Mouse (Mus musculus) MEL (cell line): ENCODE data around the gene Med13. TPM values are rescaled to one million over a fixed set of nuclear protein-coding genes. Genes with fewer than 3 reads are reported as not detected.

Source experiments
- DNase-seq: peaks from one replicate; pipeline ENCODE4 v3.0.0; 2011; ENCODE audit warnings: low read depth, low spot score
- H3K27ac ChIP-seq: 2 replicates; pipeline ENCODE4 v1.5.1; 2012; ENCODE audit warnings: low read depth, mild to moderate bottlenecking, control low read depth, low read length, moderate library complexity; ENCODE audit not compliant: control insufficient read depth
- H3K27me3 ChIP-seq, 2 experiments: fragments of 150-350 bp in 1 of 2; sonication (generic) in 1 of 2; 2 replicates each; pipeline ENCODE4 v1.6.1; 2012; ENCODE audit warnings: low read length in 2 of 2, mild to moderate bottlenecking in 2 of 2, improper control_type of control experiment in 1 of 2, moderate library complexity in 1 of 2; ENCODE audit not compliant: insufficient read depth in 2 of 2, control insufficient read depth in 1 of 2
- H3K36me3 ChIP-seq, 2 experiments: 2 replicates each; pipeline ENCODE4 v1.6.1; 2012 to 2014; ENCODE audit warnings: low read length in 2 of 2, improper control_type of control experiment in 1 of 2, inconsistent platforms in 1 of 2, mild to moderate bottlenecking in 1 of 2; ENCODE audit not compliant: insufficient read depth in 2 of 2, control insufficient read depth in 1 of 2
- H3K4me1 ChIP-seq, 2 experiments: fragments of 150-350 bp in 1 of 2; sonication (generic) in 1 of 2; 2 replicates each; pipeline ENCODE4 v1.6.1; 2012; ENCODE audit warnings: low read length in 2 of 2, improper control_type of control experiment in 1 of 2, mild to moderate bottlenecking in 1 of 2; ENCODE audit not compliant: insufficient read depth in 2 of 2, control insufficient read depth in 1 of 2
- H3K4me3 ChIP-seq, 2 experiments: fragments of 150-350 bp in 1 of 2; sonication (generic) in 1 of 2; 2 replicates each; pipeline ENCODE4 v1.5.1; 2012; ENCODE audit warnings: low read depth in 2 of 2, low read length in 2 of 2, mild to moderate bottlenecking in 2 of 2, moderate library complexity in 2 of 2, control low read depth in 1 of 2, improper control_type of control experiment in 1 of 2; ENCODE audit not compliant: control insufficient read depth in 1 of 2, insufficient read depth in 1 of 2
- H3K79me2 ChIP-seq: 2 replicates; pipeline ENCODE4 v1.6.1; 2012; ENCODE audit warnings: mild to moderate bottlenecking, low read length, moderate library complexity; ENCODE audit not compliant: control insufficient read depth, poor library complexity, insufficient read depth
- H3K9ac ChIP-seq: 2 replicates; pipeline ENCODE4 v1.6.1; 2012; ENCODE audit warnings: low read depth, mild to moderate bottlenecking, control low read depth, low read length, moderate library complexity; ENCODE audit not compliant: control insufficient read depth, poor library complexity, severe bottlenecking
- H3K9me3 ChIP-seq: fragments of 150-350 bp; sonication (generic); replicated peaks from 2 replicates; pipeline ENCODE4 v1.6.1; 2012; ENCODE audit warnings: mild to moderate bottlenecking, low read length, improper control_type of control experiment, moderate library complexity; ENCODE audit not compliant: insufficient read depth
- CHD1 ChIP-seq: IDR thresholded peaks from 2 replicates; pipeline ENCODE4 v1.6.1; 2012; ENCODE audit warnings: low read depth, mild to moderate bottlenecking, inconsistent platforms, low read length, improper control_type of control experiment
- CHD2 ChIP-seq: IDR thresholded peaks from 2 replicates; pipeline ENCODE4 v1.6.1; 2011; ENCODE audit warnings: low read length, improper control_type of control experiment
- CTCF ChIP-seq, 3 experiments: IDR thresholded peaks in 2 of 3; conservative IDR thresholded peaks in 1 of 3; 2 replicates each; pipeline ENCODE4 v1.5.1; 2011 to 2012; ENCODE audit warnings: low read length in 3 of 3, low read depth in 2 of 3, mild to moderate bottlenecking in 2 of 3, improper control_type of control experiment in 1 of 3, inconsistent platforms in 1 of 3, mixed read lengths in 1 of 3, moderate library complexity in 1 of 3; ENCODE audit not compliant: control insufficient read depth in 1 of 3, insufficient read depth in 1 of 3, poor library complexity in 1 of 3, severe bottlenecking in 1 of 3
- ELF1 ChIP-seq: IDR thresholded peaks from 2 replicates; pipeline ENCODE4 v1.6.1; 2014; ENCODE audit warnings: low read depth, mild to moderate bottlenecking, inconsistent platforms, low read length, improper control_type of control experiment, moderate library complexity
- ETS1 ChIP-seq: IDR thresholded peaks from 2 replicates; pipeline ENCODE4 v1.6.1; 2012; ENCODE audit warnings: low read depth, mild to moderate bottlenecking, inconsistent platforms, low read length, improper control_type of control experiment, moderate library complexity
- GABPA ChIP-seq: IDR thresholded peaks from 2 replicates; pipeline ENCODE4 v1.6.1; 2012; ENCODE audit warnings: low read depth, mild to moderate bottlenecking, inconsistent platforms, low read length, improper control_type of control experiment, moderate library complexity
- GATA1 ChIP-seq: IDR thresholded peaks from 2 replicates; pipeline ENCODE4 v1.6.1; 2011; ENCODE audit warnings: low read depth, low read length, improper control_type of control experiment
- KAT2A ChIP-seq: conservative IDR thresholded peaks from 2 replicates; pipeline ENCODE4 v1.6.1; 2012; ENCODE audit warnings: low read depth, low read length, improper control_type of control experiment, inconsistent platforms
- MAX ChIP-seq: IDR thresholded peaks from 2 replicates; pipeline ENCODE4 v1.6.1; 2011; ENCODE audit warnings: low read length, improper control_type of control experiment
- MAZ ChIP-seq: IDR thresholded peaks from 2 replicates; pipeline ENCODE4 v1.6.1; 2012; ENCODE audit warnings: low read depth, mild to moderate bottlenecking, inconsistent platforms, low read length, improper control_type of control experiment
- MEF2A ChIP-seq: IDR thresholded peaks from 2 replicates; pipeline ENCODE4 v1.6.1; 2014; ENCODE audit warnings: low read depth, mild to moderate bottlenecking, inconsistent platforms, low read length, improper control_type of control experiment; ENCODE audit not compliant: poor library complexity, insufficient replicate concordance, severe bottlenecking; ENCODE audit errors: extremely low read depth
- MYB ChIP-seq: IDR thresholded peaks from 2 replicates; pipeline ENCODE4 v1.6.1; 2011; ENCODE audit warnings: mild to moderate bottlenecking, low read depth, low read length, improper control_type of control experiment
- MYC ChIP-seq: IDR thresholded peaks from 2 replicates; pipeline ENCODE4 v1.6.1; 2011; ENCODE audit warnings: low read depth, mild to moderate bottlenecking, low read length, improper control_type of control experiment, moderate library complexity
- NELFE ChIP-seq: IDR thresholded peaks from 2 replicates; pipeline ENCODE4 v1.6.1; 2011; ENCODE audit warnings: low read depth, low read length, improper control_type of control experiment
- NRF1 ChIP-seq: IDR thresholded peaks from 2 replicates; pipeline ENCODE4 v1.6.1; 2014; ENCODE audit warnings: low read depth, mild to moderate bottlenecking, inconsistent platforms, low read length, improper control_type of control experiment, moderate library complexity; ENCODE audit not compliant: poor library complexity, insufficient read depth, severe bottlenecking
- POLR2A ChIP-seq, 2 experiments: IDR thresholded peaks; 2 replicates each; pipeline ENCODE4 v1.6.1; 2011 to 2012; ENCODE audit warnings: low read length in 2 of 2, mild to moderate bottlenecking in 2 of 2, control low read depth in 1 of 2, improper control_type of control experiment in 1 of 2, low read depth in 1 of 2, moderate library complexity in 1 of 2; ENCODE audit not compliant: control insufficient read depth in 1 of 2, insufficient read depth in 1 of 2, poor library complexity in 1 of 2
- POLR2AphosphoS2 ChIP-seq: IDR thresholded peaks from 2 replicates; pipeline ENCODE4 v1.6.1; 2011; ENCODE audit warnings: low read length, improper control_type of control experiment
- RAD21 ChIP-seq: IDR thresholded peaks from 2 replicates; pipeline ENCODE4 v1.6.1; 2011; ENCODE audit warnings: mild to moderate bottlenecking, low read depth, low read length, improper control_type of control experiment
- SIN3A ChIP-seq: IDR thresholded peaks from 2 replicates; pipeline ENCODE4 v1.6.1; 2012; ENCODE audit warnings: low read length, improper control_type of control experiment, inconsistent platforms
- TCF12 ChIP-seq: IDR thresholded peaks from 2 replicates; pipeline ENCODE4 v1.6.1; 2014; ENCODE audit warnings: low read depth, mild to moderate bottlenecking, inconsistent platforms, low read length, improper control_type of control experiment, moderate library complexity
- UBTF ChIP-seq: IDR thresholded peaks from 2 replicates; pipeline ENCODE4 v1.6.1; 2012; ENCODE audit warnings: low read depth, mild to moderate bottlenecking, inconsistent platforms, low read length, improper control_type of control experiment, moderate library complexity, borderline replicate concordance; ENCODE audit not compliant: insufficient read depth
- USF1 ChIP-seq: IDR thresholded peaks from 2 replicates; pipeline ENCODE4 v1.6.1; 2014; ENCODE audit warnings: low read depth, mild to moderate bottlenecking, inconsistent platforms, low read length, improper control_type of control experiment, moderate library complexity
- USF2 ChIP-seq, 2 experiments: IDR thresholded peaks; 2 replicates each; pipeline ENCODE4 v1.6.1; 2011 to 2012; ENCODE audit warnings: improper control_type of control experiment in 2 of 2, low read length in 2 of 2, borderline replicate concordance in 1 of 2, inconsistent platforms in 1 of 2, low read depth in 1 of 2, mild to moderate bottlenecking in 1 of 2; ENCODE audit not compliant: insufficient read depth in 1 of 2
- ZC3H11A ChIP-seq: IDR thresholded peaks from 2 replicates; pipeline ENCODE4 v1.6.1; 2012; ENCODE audit warnings: low read depth, mild to moderate bottlenecking, inconsistent platforms, low read length, improper control_type of control experiment
- ZKSCAN1 ChIP-seq: IDR thresholded peaks from 2 replicates; pipeline ENCODE4 v1.6.1; 2012; ENCODE audit warnings: low read depth, mild to moderate bottlenecking, inconsistent platforms, low read length, improper control_type of control experiment, moderate library complexity
- ZNF384 ChIP-seq: IDR thresholded peaks from 2 replicates; pipeline ENCODE4 v1.6.1; 2012; ENCODE audit warnings: low read depth, mild to moderate bottlenecking, inconsistent platforms, low read length, improper control_type of control experiment
- polyA plus RNA-seq, 2 experiments: library from polyadenylated mRNA; stranded (reverse) in 1 of 2; unstranded in 1 of 2; fragments of >175 nt in 1 of 2; fragments of >200 nt in 1 of 2; gene quantifications; 2 replicates each; pipeline versions ENCODE4 v1.2.1 to v1.2.4; 2012; ENCODE audit warnings: low replicate concordance in 2 of 2, low read depth in 1 of 2; ENCODE audit not compliant: insufficient read length in 2 of 2, insufficient read depth in 1 of 2, missing spikeins in 1 of 2
- total RNA-seq: library from RNA; depleted of rRNA; stranded (reverse); fragments of 300-350 nt; gene quantifications from 2 replicates; pipeline ENCODE4 v1.2.3, GENCODE M21; 2012

Med13 gene
- total and polyA plus RNA-seq, 3 experiments = 23.3 to 114 (median 26.4) TPM

DNA sequence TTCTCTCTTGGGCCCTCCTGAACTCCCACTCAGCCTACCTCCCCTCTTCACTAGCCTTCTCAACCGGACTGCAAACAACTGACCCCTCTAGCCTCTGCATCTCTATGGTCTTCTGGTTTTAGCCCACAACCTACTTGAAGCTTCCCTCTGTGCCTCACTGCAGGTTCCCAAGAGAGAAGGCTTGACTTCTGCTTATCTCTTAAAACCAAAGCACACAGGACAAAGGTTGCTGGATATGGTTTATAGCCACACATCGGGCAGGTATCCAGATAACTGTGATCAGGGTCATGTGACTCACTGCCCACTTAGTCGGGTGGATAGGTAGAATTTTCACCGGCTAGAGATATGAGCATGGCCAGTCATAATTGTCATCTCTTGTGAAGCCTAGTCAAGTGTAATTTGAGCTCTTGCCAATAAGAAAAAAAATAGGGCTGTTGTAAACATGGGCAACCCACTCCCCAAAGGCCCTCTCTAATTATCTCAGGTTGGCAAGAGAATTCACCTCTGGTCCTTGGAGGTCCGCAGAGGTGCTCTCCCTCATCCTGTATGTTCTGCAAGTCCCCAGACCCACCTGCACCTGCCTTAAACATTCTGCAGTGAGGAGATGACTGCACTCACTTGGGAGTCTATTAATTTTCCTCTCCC, 39.7 kb upstream of the Med13 start (continued):
- TF ChIP-seq MAX (0 out of 2 replicates have a peak, but pooled peaks have one; percentile 5), ELF1 (no peak), POLR2AphosphoS2 (no peak), KAT2A (no peak), NELFE (no peak), ZKSCAN1 (no peak), GABPA (no peak), SIN3A (peak; percentile 46), TCF12 (peak; percentile 59; the same call in 1 of the 2 replicates), MYC (peak; percentile 49; the same call in 1 of the 2 replicates), USF1 (peak; percentile 90), NRF1 (no peak), CHD2 (no peak), GATA1 (peak; percentile 78), USF2 (IDR thresholded peaks at IDR 0.05; ENCODE audit: borderline replicate concordance in 1 of 2, insufficient read depth in 1 of 2, low read depth in 1 of 2, low read length in 2 of 2) (peak; percentile 21 to 42; a peak in 1 of 4 replicates)
- TF ChIP-seq, all 39 proteins: peak for 13

DNA sequence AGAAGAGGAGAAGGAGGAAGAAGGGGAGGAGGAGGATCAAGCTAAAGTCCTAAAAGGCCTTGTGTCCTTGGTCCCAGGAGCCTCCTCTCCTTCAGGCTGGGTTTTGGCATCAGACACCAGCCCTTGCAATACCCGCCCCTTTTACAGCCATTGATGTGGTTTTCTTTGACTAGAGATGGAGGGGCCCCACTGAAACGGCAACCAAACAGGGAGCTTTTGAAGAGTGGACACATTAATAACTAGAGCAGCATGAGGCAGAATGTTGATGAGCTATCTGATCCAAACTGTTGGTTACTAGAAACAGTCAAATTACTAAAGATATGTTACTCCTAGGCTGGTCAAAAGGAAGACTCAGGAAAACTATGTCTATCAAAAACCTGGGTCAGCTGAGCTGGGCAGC, 39.1 kb upstream of the Med13 start:
- H3K27ac ChIP-seq = peak overlapping the region; percentile 26
- H3K36me3 ChIP-seq = peaks cover 0 to 42% of the 10 kb centered on the region in 2 experiments; a peak in 2 of 4 replicates
- no peaks in the 10 kb centered on the region for H3K9me3 ChIP-seq
- TF ChIP-seq NELFE = 0 out of 2 replicates have a peak, but pooled peaks have one; percentile 15
- TF ChIP-seq CHD1 = no peak
- peaks cover 21 to 46% of the 10 kb centered on the region in 2 experiments for H3K4me1 ChIP-seq
- no peaks in the 10 kb centered on the region for H3K79me2 ChIP-seq
- DNase-seq = peak; percentile 55
- peak overlapping the region; percentile 61 for H3K9ac ChIP-seq
- no peaks in the 10 kb centered on the region for H3K27me3 ChIP-seq
- peak overlapping the region; percentile 17 to 35 for H3K4me3 ChIP-seq

DNA sequence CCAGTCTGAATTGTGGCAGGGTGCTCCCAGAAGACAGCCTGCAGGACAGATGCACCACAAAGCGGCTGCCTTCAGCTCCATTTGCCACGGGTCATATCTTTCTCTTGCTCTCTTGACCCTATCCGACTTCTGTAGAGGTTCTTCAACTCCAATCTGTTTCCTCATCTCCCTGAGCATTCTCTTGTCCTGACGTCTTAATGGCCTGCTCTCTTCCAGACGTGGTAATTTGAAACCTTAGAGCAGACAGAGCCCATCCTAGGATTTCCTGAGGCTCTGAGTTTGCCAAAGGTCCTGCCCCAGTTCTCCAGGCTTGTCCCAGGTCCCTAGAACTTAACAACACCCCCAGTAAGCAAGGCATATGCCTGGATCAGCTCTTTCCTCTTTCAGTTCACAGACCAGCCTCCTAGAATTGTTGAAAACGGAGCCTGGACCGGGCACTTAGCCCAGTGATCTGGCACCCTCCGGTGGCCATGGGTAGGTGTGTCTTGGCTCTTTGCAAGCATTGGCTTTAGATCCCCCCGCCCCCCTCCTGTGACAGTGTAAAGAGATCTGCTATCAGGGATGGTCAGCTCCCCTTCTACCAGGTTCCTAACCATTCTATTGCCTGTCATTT, 38.2 kb upstream of the Med13 start:
- peak overlapping the region; percentile 61 for H3K9ac ChIP-seq
- peak overlapping the region; percentile 40 for H3K27ac ChIP-seq
- peak overlapping the region; percentile 35 to 53 for H3K4me3 ChIP-seq
- peaks cover 21 to 46% of the 10 kb centered on the region in 2 experiments for H3K4me1 ChIP-seq
- peaks cover 0 to 42% of the 10 kb centered on the region in 2 experiments; a peak in 2 of 4 replicates for H3K36me3 ChIP-seq
- peak; percentile 86 for DNase-seq
- H3K9me3 ChIP-seq = no peaks in the 10 kb centered on the region
- H3K27me3 ChIP-seq = no peaks in the 10 kb centered on the region
- no peaks in the 10 kb centered on the region for H3K79me2 ChIP-seq
- TF ChIP-seq MAX (no peak), NRF1 (no peak), ZNF384 (no peak), UBTF (no peak), ZC3H11A (peak; percentile 51; the same call in 1 of the 2 replicates), MYB (no peak), CTCF (IDR thresholded peaks at IDR 0.05 in 2 of 3, conservative IDR thresholded peaks at IDR 0.05 in 1 of 3; ENCODE audit: control insufficient read depth in 1 of 3, insufficient read depth in 1 of 3, low read depth in 2 of 3, low read length in 3 of 3, poor library complexity in 1 of 3, severe bottlenecking in 1 of 3) (peak in 2 of 3 experiments; percentile 71 to 72; a peak in 5 of 6 replicates), SIN3A (peak; percentile 28; the same call in 1 of the 2 replicates), POLR2A (IDR thresholded peaks at IDR 0.05; ENCODE audit: control insufficient read depth in 1 of 2, insufficient read depth in 1 of 2, low read depth in 1 of 2, low read length in 2 of 2, poor library complexity in 1 of 2) (no peak), CHD2 (no peak), RAD21 (peak; percentile 78), ETS1 (peak; percentile 42; the same call in 1 of the 2 replicates), MAZ (peak; percentile 46; the same call in 1 of the 2 replicates), GABPA (no peak), MEF2A (no peak)
